ENCODE assay signal across 17 mouse cellular contexts in the genomic region with DNA sequence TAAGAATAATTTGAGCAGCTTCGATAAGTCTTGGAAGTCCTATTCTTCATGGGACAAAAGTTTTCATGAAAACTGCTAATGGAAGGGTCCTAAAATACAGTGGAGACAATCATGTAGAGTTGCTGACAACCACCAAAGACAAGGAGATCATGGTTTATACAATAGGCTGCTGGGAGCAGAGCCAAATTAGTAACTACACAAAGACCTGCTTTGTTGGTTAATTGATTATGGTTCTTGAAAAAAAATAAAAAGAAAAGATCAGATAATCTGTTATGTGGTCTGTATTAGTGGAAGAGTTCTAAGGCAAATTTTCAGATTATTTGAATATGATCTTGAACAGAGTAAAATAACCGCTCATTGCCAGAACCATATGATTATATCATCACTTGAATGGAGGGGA. TPM values are rescaled to one million over a fixed set of nuclear protein-coding genes. Genes with fewer than 3 reads are reported as not detected.
"Had no signal": no experiment of that assay in that cellular context is flagged by ENCODE, and none has a peak within 500 bp of the region (broad histone marks: within the 10 kb centered on the region; RNA-seq: fewer than 3 reads in every experiment).

No protein-coding gene starts in this region.

- DNase-seq: left cerebral cortex, postnatal 4 days; liver; liver, embryonic 13.5 days; liver, postnatal 0 days; lung, adult 18-20 months; lung, adult 2 months; lung, embryonic 14.5 days; lung, postnatal 10 days; lung, postnatal 14 days; lung, postnatal 36 days; lung, postnatal 4 days; midbrain, embryonic 14.5 days had no signal

RNA-seq across cellular contexts. Expression of gene Syt10, which starts 37.3 kb away (rescaled TPM):
- total RNA-seq: liver, adult 2 months; megakaryocyte progenitor cell, adult 5-6 weeks; megakaryocyte, adult 5-6 weeks; megakaryocyte-erythroid progenitor cell, adult 5-6 weeks; monocyte, adult 5-6 weeks had no signal
